Mouse (Mus musculus) olfactory bulb, adult 2 months (tissue): Measurements from ENCODE around the gene Plpp4. TPM values are rescaled to one million over a fixed set of nuclear protein-coding genes. Genes with fewer than 3 reads are reported as not detected.
A peak's percentile ranks its signal among the peaks of the same experiment; 100 is the strongest.

ENCODE experiments used
- H3K27ac ChIP-seq: fragments of 200-500 bp; 2 replicates; pipeline ENCODE4 v1.5.1; 2012; ENCODE audit warnings: low read depth, low read length; ENCODE audit not compliant: insufficient read depth
- H3K4me1 ChIP-seq: fragments of 200-500 bp; 2 replicates; pipeline ENCODE4 v1.6.1; 2012; ENCODE audit warnings: low read length; ENCODE audit not compliant: control insufficient read depth, insufficient read depth
- H3K4me3 ChIP-seq: fragments of 200-500 bp; 2 replicates; pipeline ENCODE4 v1.5.1; 2012; ENCODE audit warnings: mild to moderate bottlenecking, low read depth, low read length, moderate library complexity; ENCODE audit not compliant: insufficient read depth
- CTCF ChIP-seq: fragments of 200-500 bp; IDR thresholded peaks from 2 replicates; pipeline ENCODE4 v1.5.1; 2012; ENCODE audit warnings: low read depth, mild to moderate bottlenecking, low read length, moderate library complexity; ENCODE audit not compliant: insufficient read depth
- POLR2A ChIP-seq: fragments of 200-500 bp; IDR thresholded peaks from 2 replicates; pipeline ENCODE4 v1.6.1; 2012; ENCODE audit warnings: mild to moderate bottlenecking, low read depth, low read length, moderate library complexity; ENCODE audit not compliant: insufficient read depth
- WGBS: fragments of 180-500 bp; shearing (Covaris S2); methylation state at CpG from one replicate; pipeline ENCODE4 v1.1.7; 2018; 5-methylcytosine and 5-hydroxymethylcytosine counted together
- polyA plus RNA-seq: library from polyadenylated mRNA; stranded (reverse); fragments of >200 nt; gene quantifications from 2 replicates; pipeline ENCODE4 v1.2.4, GENCODE M21; 2012; ENCODE audit warnings: low replicate concordance; ENCODE audit not compliant: missing spikeins, insufficient read depth, insufficient read length

Gene Plpp4
- polyA plus RNA-seq, 1 experiment, result not detected

GRCm38 (mm10) chr7:129254126-129254525 is 2.7 kb upstream of the Plpp4 start:
- 96% methylated on average over 1 of the region's 1 CpGs for WGBS
- TF ChIP-seq POLR2A, result no peak
- no peak for TF ChIP-seq CTCF
- H3K27ac ChIP-seq, result no peak overlapping the region
- H3K4me3 ChIP-seq, result no peak overlapping the region
- peaks cover 12% of the 10 kb centered on the region for H3K4me1 ChIP-seq

- WGBS, result 96% methylated on average over 6 of the region's 6 CpGs
- TF ChIP-seq CTCF, result no peak
- no peak for TF ChIP-seq POLR2A
- no peak overlapping the region for H3K27ac ChIP-seq
- no peak overlapping the region for H3K4me3 ChIP-seq
- peaks cover 12% of the 10 kb centered on the region for H3K4me1 ChIP-seq
Observed at GRCm38 (mm10) chr7:129255406-129255805, 1.4 kb upstream of the Plpp4 start.

GRCm38 (mm10) chr7:129257374-129258018 is 665 bp downstream of the Plpp4 start:
- peaks cover 12% of the 10 kb centered on the region for H3K4me1 ChIP-seq
- 25% methylated on average over 13 of the region's 13 CpGs for WGBS
- peak overlapping the region; percentile 52 for H3K4me3 ChIP-seq
- H3K27ac ChIP-seq, result peak overlapping the region; percentile 25; the same call in 1 of the 2 replicates
- TF ChIP-seq CTCF (no peak), POLR2A (no peak)

- Histone ChIP-seq H3K27ac (no peak overlapping the region), H3K4me3 (no peak overlapping the region), H3K4me1 (peaks cover 12% of the 10 kb centered on the region)
- 62% methylated on average over 7 of the region's 7 CpGs for WGBS
- TF ChIP-seq POLR2A (no peak), CTCF (no peak)
Observed at GRCm38 (mm10) chr7:129258331-129258730, 1.5 kb downstream of the Plpp4 start.

GRCm38 (mm10) chr7:129259195-129259594 is 2.4 kb downstream of the Plpp4 start:
- Histone ChIP-seq H3K4me1 (peaks cover 12% of the 10 kb centered on the region), H3K27ac (no peak overlapping the region), H3K4me3 (no peak overlapping the region)
- TF ChIP-seq POLR2A (no peak), CTCF (no peak)
- 58% methylated on average over 6 of the region's 6 CpGs for WGBS

- Histone ChIP-seq H3K4me1 (no peaks in the 10 kb centered on the region), H3K27ac (no peak overlapping the region), H3K4me3 (no peak overlapping the region)
- WGBS, result 86% methylated on average over 4 of the region's 4 CpGs
- no peak for TF ChIP-seq CTCF
- TF ChIP-seq POLR2A, result no peak
Observed at GRCm38 (mm10) chr7:129273867-129274266, 17.0 kb downstream of the Plpp4 start.

GRCm38 (mm10) chr7:129274726-129275125 is 17.9 kb downstream of the Plpp4 start:
- H3K27ac ChIP-seq, result no peak overlapping the region
- WGBS, result 89% methylated on average over 5 of the region's 5 CpGs
- H3K4me3 ChIP-seq, result no peak overlapping the region
- H3K4me1 ChIP-seq, result no peaks in the 10 kb centered on the region
- no peak for TF ChIP-seq POLR2A
- TF ChIP-seq CTCF, result no peak

GRCm38 (mm10) chr7:129277751-129278150 is 20.9 kb downstream of the Plpp4 start:
- no peak overlapping the region for H3K27ac ChIP-seq
- WGBS, result 83% methylated on average over 5 of the region's 5 CpGs
- H3K4me1 ChIP-seq, result no peaks in the 10 kb centered on the region
- TF ChIP-seq CTCF (no peak), POLR2A (no peak)
- no peak overlapping the region for H3K4me3 ChIP-seq

- no peaks in the 10 kb centered on the region for H3K4me1 ChIP-seq
- H3K27ac ChIP-seq, result no peak overlapping the region
- 93% methylated on average over 4 of the region's 4 CpGs for WGBS
- H3K4me3 ChIP-seq, result no peak overlapping the region
- TF ChIP-seq POLR2A (no peak), CTCF (no peak)
Observed at GRCm38 (mm10) chr7:129278801-129279200, 22.0 kb downstream of the Plpp4 start.

GRCm38 (mm10) chr7:129279261-129279660 is 22.4 kb downstream of the Plpp4 start:
- WGBS, result 83% methylated on average over 4 of the region's 4 CpGs
- Histone ChIP-seq H3K4me1 (no peaks in the 10 kb centered on the region), H3K4me3 (no peak overlapping the region), H3K27ac (no peak overlapping the region)
- no peak for TF ChIP-seq CTCF
- no peak for TF ChIP-seq POLR2A
